Mouse (Mus musculus) CD4-positive, CD25-positive, alpha-beta regulatory T cell, adult 4 months (primary cell): ENCODE data around the gene Ckb. TPM values are rescaled to one million over a fixed set of nuclear protein-coding genes. Genes with fewer than 3 reads are reported as not detected.

Source experiments
- ATAC-seq: one replicate; pipeline ENCODE4 v1.8.0; 2017
- polyA plus RNA-seq, 2 experiments: library from polyadenylated mRNA; unstranded; fragments of 100-300 nt; shearing (Covaris generic); gene quantifications; one replicate each; pipeline ENCODE4 v1.2.1; 2017

The Ckb gene
- polyA plus RNA-seq, 2 experiments from 2014 or later: 24.1 to 30.0 TPM

- ATAC-seq: peak; percentile 89
These were observed 19.3 kb upstream of the Ckb start for GRCm38 (mm10) chr12:111691346-111691872.

- ATAC-seq: no peak
These were observed 17.3 kb upstream of the Ckb start for GRCm38 (mm10) chr12:111689426-111689825.

GRCm38 (mm10) chr12:111688069-111688428 lies 15.9 kb upstream of the Ckb start:
- no peak for ATAC-seq

DNA sequence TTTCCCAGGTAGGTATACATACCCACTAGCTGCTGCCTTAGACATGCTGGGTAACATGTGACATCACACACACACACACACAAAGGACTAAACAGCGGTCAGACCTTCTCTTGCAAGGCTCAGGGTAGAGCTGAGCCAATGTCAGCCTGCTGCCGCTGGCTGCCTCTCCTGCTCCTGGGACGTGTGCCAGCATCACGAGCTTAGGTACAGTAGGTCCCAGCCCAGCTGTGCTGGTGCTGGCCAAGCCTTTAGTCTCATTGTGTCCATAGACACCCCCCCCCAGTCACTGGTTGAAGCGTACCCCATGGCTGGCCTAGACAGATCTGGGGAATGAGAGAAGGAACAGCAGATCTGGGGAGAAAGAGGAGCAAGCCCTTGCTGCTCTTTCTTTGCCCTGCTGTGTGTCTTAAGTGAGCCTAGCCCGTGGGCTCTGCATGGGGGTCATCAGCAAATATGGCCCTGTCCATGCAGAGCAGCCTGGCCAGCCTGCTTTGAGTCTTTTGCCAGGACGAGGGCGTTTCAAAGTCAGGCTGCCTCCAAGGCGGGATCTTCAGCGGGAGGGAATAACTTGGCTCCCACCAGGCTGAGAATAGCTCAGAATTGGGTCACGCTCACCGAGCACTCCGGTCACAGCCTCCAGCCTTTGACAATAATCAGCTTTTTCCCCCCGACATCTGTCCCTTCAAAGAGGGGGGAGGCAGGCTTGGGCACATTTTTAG lies 15.4 kb upstream of the Ckb start:
- no peak for ATAC-seq

DNA sequence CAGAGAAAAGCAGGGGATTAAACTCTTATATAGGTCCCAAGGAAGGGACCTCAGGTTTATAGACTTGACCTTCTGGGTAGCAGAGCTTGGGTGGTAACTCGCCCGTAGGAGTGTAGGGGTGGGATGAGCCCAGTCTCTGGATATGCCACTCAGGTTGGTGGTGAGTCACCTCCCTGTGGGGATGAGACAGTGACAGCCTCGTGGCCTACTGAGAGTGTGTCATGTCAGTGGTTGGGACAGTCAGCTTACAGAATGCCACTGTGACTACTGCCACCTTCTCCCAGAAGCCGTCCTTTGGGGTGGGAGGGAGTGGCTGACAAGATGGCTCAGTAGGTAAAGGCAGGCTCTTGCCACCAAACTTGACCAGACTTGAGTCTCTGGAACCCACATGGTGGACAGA lies 14.3 kb upstream of the Ckb start:
- ATAC-seq: no peak

GRCm38 (mm10) chr12:111682806-111683205 lies 10.7 kb upstream of the Ckb start:
- ATAC-seq: no peak

DNA sequence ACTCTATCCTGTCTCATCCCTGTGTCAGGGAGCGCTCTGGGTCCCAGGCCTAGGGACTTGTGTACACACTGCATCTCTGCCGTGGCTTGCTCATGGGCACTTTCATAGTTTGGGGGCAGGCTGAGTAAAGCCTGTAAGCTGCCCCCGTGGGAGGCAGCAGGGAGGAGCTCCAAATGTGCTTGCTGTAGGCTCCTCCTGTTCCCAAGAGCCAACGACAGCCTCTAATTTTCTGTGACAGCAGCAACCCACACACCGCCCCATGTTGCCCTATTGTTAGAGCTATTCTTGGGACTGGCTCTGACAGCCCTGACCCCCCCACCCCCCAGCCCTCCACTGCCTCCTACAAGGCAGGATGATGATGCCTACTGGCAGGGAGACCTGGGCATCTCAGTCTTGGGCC lies 9.9 kb upstream of the Ckb start:
- no peak for ATAC-seq

DNA sequence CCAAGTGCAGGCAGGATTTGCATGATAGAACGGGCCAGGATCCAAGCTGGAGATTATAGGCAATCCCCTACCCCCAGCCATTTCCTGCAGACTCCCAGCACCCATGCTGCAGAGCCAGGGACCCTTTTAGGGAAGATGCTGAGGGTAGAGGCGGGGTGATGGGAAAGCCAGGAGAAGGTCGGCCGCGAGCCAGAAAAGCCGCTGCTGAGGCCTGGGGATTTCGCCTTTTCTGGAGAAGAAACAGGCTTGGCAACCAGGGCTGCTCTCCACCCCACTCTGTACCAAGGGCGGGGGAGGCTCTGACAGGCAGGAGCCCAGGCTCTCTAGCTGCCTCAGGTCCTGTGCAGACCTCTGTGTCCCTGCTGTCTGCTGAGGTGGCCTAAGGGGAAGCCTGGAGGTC lies 9.2 kb upstream of the Ckb start:
- no peak for ATAC-seq

DNA sequence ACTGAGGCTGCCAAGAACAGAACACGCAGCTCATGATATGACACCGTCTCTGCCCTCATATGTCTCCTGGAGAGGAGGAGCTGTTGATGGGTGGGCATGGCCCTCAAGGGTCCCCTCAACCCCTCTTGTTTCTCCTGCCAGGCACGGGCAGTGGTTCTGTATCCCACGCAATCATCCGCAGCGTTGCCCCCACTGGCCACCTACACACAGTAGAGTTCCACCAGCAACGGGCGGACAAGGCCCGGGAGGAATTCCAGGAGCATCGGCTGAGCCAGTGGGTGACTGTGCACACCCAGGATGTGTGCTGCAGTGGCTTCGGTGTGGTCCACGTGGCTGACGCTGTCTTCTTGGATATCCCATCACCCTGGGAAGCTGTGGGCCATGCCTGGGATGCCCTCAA lies 8.5 kb upstream of the Ckb start:
- ATAC-seq: no peak

GRCm38 (mm10) chr12:111678997-111679396 lies 6.9 kb upstream of the Ckb start:
- ATAC-seq: no peak

DNA sequence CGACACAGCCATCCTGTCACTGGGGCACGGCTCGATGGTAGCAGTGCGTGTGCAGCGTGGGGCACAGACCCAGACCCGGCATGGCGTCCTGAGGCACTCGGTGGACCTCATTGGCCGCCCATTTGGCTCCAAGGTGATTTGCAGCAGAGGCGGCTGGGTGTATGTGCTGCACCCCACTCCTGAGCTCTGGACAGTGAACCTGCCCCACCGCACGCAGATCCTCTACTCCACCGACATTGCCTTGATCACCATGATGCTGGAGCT lies 6.5 kb upstream of the Ckb start:
- no peak for ATAC-seq

GRCm38 (mm10) chr12:111677882-111678669 lies 5.9 kb upstream of the Ckb start, which contains the start of gene Trmt61a:
Gene Trmt61a, plus strand, starts transcription at chr12:111678105.
- ATAC-seq: peak; percentile 99

- ATAC-seq: peak; percentile 24
These were observed 5.3 kb upstream of the Ckb start for GRCm38 (mm10) chr12:111677421-111677820.

GRCm38 (mm10) chr12:111675797-111676580 lies 3.9 kb upstream of the Ckb start:
- no peak for ATAC-seq

- no peak for ATAC-seq
These were observed 2.8 kb upstream of the Ckb start for GRCm38 (mm10) chr12:111674850-111675486.

- no peak for ATAC-seq
These were observed 443 bp upstream of the Ckb start for GRCm38 (mm10) chr12:111672581-111672980.

- peak; percentile 67 for ATAC-seq
These were observed 671 bp downstream of the Ckb start for GRCm38 (mm10) chr12:111671431-111671902.

DNA sequence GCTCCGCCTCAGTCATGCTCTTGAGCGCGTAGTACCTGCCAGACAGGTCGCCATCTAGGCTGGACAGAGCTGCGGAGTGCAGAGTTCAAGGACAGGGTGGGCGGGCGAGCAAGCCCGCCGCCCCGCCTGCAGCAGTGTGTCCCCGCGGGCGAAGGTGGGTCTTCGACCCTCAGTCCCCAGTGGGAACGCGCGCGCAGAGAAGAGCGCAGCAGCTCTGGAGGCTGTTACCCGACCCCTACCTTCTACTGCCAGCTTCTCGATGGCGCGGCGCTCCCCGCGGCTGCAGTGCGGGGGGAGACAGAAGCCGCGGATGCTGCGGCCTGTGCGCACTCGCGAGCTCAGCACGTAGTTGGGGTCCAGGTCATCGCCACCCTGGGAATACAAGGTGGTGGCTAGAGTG lies 1.2 kb downstream of the Ckb start:
- ATAC-seq: no peak

GRCm38 (mm10) chr12:111670371-111670971 lies 1.7 kb downstream of the Ckb start:
- no peak for ATAC-seq

DNA sequence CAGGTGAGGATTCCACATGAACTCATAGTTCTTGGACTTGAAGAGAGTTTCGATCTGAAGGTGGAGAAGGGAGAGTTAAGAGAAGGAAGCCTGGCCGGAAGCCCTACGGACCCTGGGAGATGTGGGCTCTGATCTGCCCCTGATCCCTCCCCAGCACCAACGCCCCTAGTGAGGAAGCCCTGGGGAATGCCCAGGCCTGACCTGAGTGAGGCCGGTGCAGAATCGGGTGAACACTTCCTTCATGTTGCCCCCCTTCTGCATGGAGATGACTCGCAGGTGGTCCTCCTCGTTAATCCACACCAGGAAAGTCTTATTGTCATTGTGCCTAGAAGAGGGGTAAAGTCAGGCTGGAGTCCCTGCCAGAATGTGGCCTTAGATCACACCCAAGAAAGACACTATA lies 2.2 kb downstream of the Ckb start:
- ATAC-seq: no peak

DNA sequence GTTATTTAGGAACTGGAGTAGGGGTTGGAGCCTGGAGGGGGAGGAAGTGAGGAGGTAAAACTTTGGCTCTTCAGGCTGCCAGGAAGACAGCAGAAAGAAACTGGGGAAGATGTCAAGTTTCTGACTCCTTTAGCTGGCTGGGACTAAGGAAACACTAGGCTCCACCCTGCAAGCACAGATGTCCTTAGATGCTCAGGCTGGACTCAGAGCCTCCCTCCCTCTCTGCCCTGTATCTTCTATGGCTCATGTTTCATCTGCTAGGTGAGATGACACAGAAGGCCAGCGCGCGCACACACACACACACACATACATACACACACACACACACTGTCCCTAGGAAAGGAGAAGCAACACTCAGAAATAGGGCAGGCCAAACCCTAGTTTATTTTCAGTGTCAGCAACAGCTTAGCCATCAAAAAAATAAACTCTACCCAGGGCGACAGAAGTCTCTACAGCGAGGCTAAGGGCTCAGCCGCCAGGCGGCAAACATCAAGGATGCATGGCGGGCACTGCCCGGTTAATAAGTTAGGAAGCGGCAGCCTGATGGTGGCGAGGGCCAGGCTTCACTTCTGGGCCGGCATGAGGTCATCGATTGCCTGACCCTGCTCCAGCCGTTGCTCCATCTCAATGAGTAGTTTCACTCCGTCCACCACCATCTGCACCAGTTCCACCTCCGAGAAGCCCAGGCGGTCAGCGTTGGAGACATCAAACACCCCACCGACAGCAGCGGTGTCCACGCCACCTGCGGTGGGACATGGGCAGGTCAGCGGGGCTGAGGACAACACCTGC lies 2.9 kb downstream of the Ckb start:
- ATAC-seq: no peak
